Mouse (Mus musculus) kidney, adult 2 months (tissue): ENCODE measurements around the gene Jakmip3.

ENCODE experiments used
- CTCF ChIP-seq: fragments of 200-500 bp; conservative IDR thresholded peaks from 2 replicates; pipeline ENCODE4 v1.5.1; 2011; ENCODE audit warnings: low read depth, mild to moderate bottlenecking, control low read depth, low read length, moderate library complexity, mixed read lengths; ENCODE audit not compliant: insufficient read depth, insufficient read length
- POLR2A ChIP-seq: fragments of 200-500 bp; IDR thresholded peaks from one replicate; pipeline ENCODE4 v1.6.1; 2011; ENCODE audit warnings: low read depth, low read length, control low read depth

- no peak for TF ChIP-seq CTCF
- no peak for TF ChIP-seq POLR2A
Observed at GRCm38 (mm10) chr7:138968010-138968620, 27.6 kb downstream of the Jakmip3 start.
